8 mouse cellular contexts compared by ENCODE assay signal in genomic region chr5:119400223-119400935, GRCm38 (mm10).
A peak's percentile ranks its signal among the peaks of the same experiment; 100 is the strongest.
DNase-seq lines count a peak whose midpoint lies in the region; ATAC-seq and TF ChIP-seq lines count a peak whose summit lies in the region.

No protein-coding gene starts in this region.

- H3K4me2 ChIP-seq in forebrain, embryonic 11.5 days (ENCODE audit: low read depth, low read length, severe bottlenecking) = no peak overlapping the region
- H3K4me2 ChIP-seq in forebrain, postnatal 0 days (ENCODE audit: low read depth) = no peak overlapping the region
- H3K4me2 ChIP-seq in hindbrain, embryonic 14.5 days (replicated peaks) = no peak overlapping the region
- H3K4me2 ChIP-seq in midbrain, embryonic 14.5 days (ENCODE audit: low read length) = no peak overlapping the region

- no peak overlapping the region for H3K27ac ChIP-seq in forebrain, embryonic 11.5 days (ENCODE audit: low read depth, low read length)
- no peak overlapping the region for H3K27ac ChIP-seq in forebrain, postnatal 0 days (ENCODE audit: low read depth, low read length)
- no peak overlapping the region for H3K27ac ChIP-seq in hindbrain, embryonic 14.5 days
- H3K27ac ChIP-seq in midbrain, embryonic 14.5 days (replicated peaks; ENCODE audit: low read depth, low read length) = no peak overlapping the region

- no peaks in the 10 kb centered on the region for H3K27me3 ChIP-seq in forebrain, embryonic 11.5 days (ENCODE audit: control insufficient read depth, insufficient read depth, low read length)
- no peaks in the 10 kb centered on the region for H3K27me3 ChIP-seq in forebrain, postnatal 0 days (ENCODE audit: insufficient read depth, low read length)
- H3K27me3 ChIP-seq in hindbrain, embryonic 14.5 days (ENCODE audit: control insufficient read depth, insufficient read depth, low read length) = no peaks in the 10 kb centered on the region
- no peaks in the 10 kb centered on the region for H3K27me3 ChIP-seq in midbrain, embryonic 14.5 days (ENCODE audit: control insufficient read depth, insufficient read depth, low read length)

- H3K4me3 ChIP-seq in forebrain, embryonic 11.5 days (ENCODE audit: low read depth, low read length) = no peak overlapping the region
- no peak overlapping the region for H3K4me3 ChIP-seq in forebrain, postnatal 0 days (ENCODE audit: low read depth, low read length)
- no peak overlapping the region for H3K4me3 ChIP-seq in hindbrain, embryonic 14.5 days (replicated peaks; ENCODE audit: low read length)
- no peak overlapping the region for H3K4me3 ChIP-seq in midbrain, embryonic 14.5 days (replicated peaks; ENCODE audit: low read depth, low read length)

- TF ChIP-seq CTCF in forebrain, postnatal 0 days (IDR thresholded peaks at IDR 0.05; ENCODE audit: low read depth) = no peak

- no peak for ATAC-seq in forebrain, embryonic 11.5 days (replicated peaks; ENCODE audit: low FRiP score)
- ATAC-seq in forebrain, postnatal 0 days = no peak
- ATAC-seq in hindbrain, embryonic 14.5 days (ENCODE audit: low FRiP score) = no peak
- no peak for ATAC-seq in midbrain, embryonic 14.5 days (ENCODE audit: low FRiP score, low TSS enrichment)

- H3K9ac ChIP-seq in forebrain, embryonic 11.5 days (ENCODE audit: low read length) = peak overlapping the region; percentile 35
- no peak overlapping the region for H3K9ac ChIP-seq in forebrain, postnatal 0 days
- 0 out of 2 replicates have a peak overlapping the region, but pooled peaks have one; percentile 24 for H3K9ac ChIP-seq in hindbrain, embryonic 14.5 days
- H3K9ac ChIP-seq in midbrain, embryonic 14.5 days (replicated peaks; ENCODE audit: low read length) = peak overlapping the region; percentile 14; the same call in 1 of the 2 replicates

- H3K9me3 ChIP-seq in forebrain, embryonic 11.5 days (ENCODE audit: control insufficient read depth, low read length) = no peaks in the 10 kb centered on the region
- no peaks in the 10 kb centered on the region for H3K9me3 ChIP-seq in forebrain, postnatal 0 days (ENCODE audit: low read length)
- no peaks in the 10 kb centered on the region for H3K9me3 ChIP-seq in hindbrain, embryonic 14.5 days (ENCODE audit: control insufficient read depth, low read length)
- H3K9me3 ChIP-seq in midbrain, embryonic 14.5 days (ENCODE audit: control insufficient read depth, low read length) = no peaks in the 10 kb centered on the region

- H3K4me1 ChIP-seq in forebrain, embryonic 11.5 days (replicated peaks; ENCODE audit: control insufficient read depth, insufficient read depth, low read length) = peaks cover 2% of the 10 kb centered on the region; the same call in 1 of the 2 replicates
- H3K4me1 ChIP-seq in forebrain, postnatal 0 days (ENCODE audit: insufficient read depth) = no peaks in the 10 kb centered on the region
- peaks cover 4% of the 10 kb centered on the region; the same call in 1 of the 2 replicates for H3K4me1 ChIP-seq in hindbrain, embryonic 14.5 days (replicated peaks; ENCODE audit: control insufficient read depth, insufficient read depth, low read length)
- H3K4me1 ChIP-seq in midbrain, embryonic 14.5 days (ENCODE audit: control insufficient read depth, insufficient read depth, low read length) = no peaks in the 10 kb centered on the region

- H3K36me3 ChIP-seq in forebrain, embryonic 11.5 days (ENCODE audit: control insufficient read depth, insufficient read depth, low read length) = no peaks in the 10 kb centered on the region
- no peaks in the 10 kb centered on the region for H3K36me3 ChIP-seq in forebrain, postnatal 0 days (ENCODE audit: insufficient read depth)
- H3K36me3 ChIP-seq in hindbrain, embryonic 14.5 days (replicated peaks; ENCODE audit: control insufficient read depth, insufficient read depth) = no peaks in the 10 kb centered on the region
- H3K36me3 ChIP-seq in midbrain, embryonic 14.5 days (ENCODE audit: control insufficient read depth, insufficient read depth, low read length) = no peaks in the 10 kb centered on the region

- no peak for DNase-seq in forebrain, embryonic 11.5 days (ENCODE audit: low spot score)
- DNase-seq in forebrain, postnatal 0 days = no peak
- DNase-seq in CD8-positive naive resting alpha-beta T cell, adult 2 months (ENCODE audit: low read depth in 2 of 2, low spot score in 2 of 2) = peak; percentile 29 to 53
- no peak for DNase-seq in hindbrain, embryonic 14.5 days (ENCODE audit: low spot score)
- DNase-seq in midbrain, embryonic 14.5 days = peak; percentile 45
- DNase-seq in left cerebral cortex, postnatal 4 days = no peak
- DNase-seq in frontal cortex, adult 2 months (ENCODE audit: extremely low spot score in 1 of 2, low spot score in 1 of 2) = no peak
- DNase-seq in c-Kit-positive CD71-positive TER-119-positive erythroid progenitor cells, embryonic 14.5 days (ENCODE audit: low spot score) = no peak

- intact Hi-C loops in left cerebral cortex, postnatal 4 days (cut with DNase I) = no loop called here

- 34% methylated on average over 6 of the region's 6 CpGs for WGBS in forebrain, embryonic 11.5 days
- 21% methylated on average over 6 of the region's 6 CpGs for WGBS in forebrain, postnatal 0 days
- 24% methylated on average over 6 of the region's 6 CpGs for WGBS in hindbrain, embryonic 14.5 days
- 11% methylated on average over 6 of the region's 6 CpGs for WGBS in midbrain, embryonic 14.5 days

Comparison
In these comparisons a context has a peak if more than half of its experiments do, and no peak if none do; other contexts are left out.
1. DNase-seq: peak in CD8-positive naive resting alpha-beta T cell, adult 2 months (2 of 2) and midbrain, embryonic 14.5 days (single experiment); none in forebrain, embryonic 11.5 days (single experiment), forebrain, postnatal 0 days (single experiment), hindbrain, embryonic 14.5 days (single experiment), left cerebral cortex, postnatal 4 days (single experiment), frontal cortex, adult 2 months (0 of 2) and c-Kit-positive CD71-positive TER-119-positive erythroid progenitor cells, embryonic 14.5 days (single experiment).